Mouse (Mus musculus) urinary bladder, adult 2 months (tissue): Measurements from ENCODE around the gene Atp6v1g2. TPM values are rescaled to one million over a fixed set of nuclear protein-coding genes. Genes with fewer than 3 reads are reported as not detected.
A peak's percentile ranks its signal among the peaks of the same experiment; 100 is the strongest.

Source experiments
- DNase-seq: peaks from one replicate; pipeline ENCODE4 v3.0.0; 2022; ENCODE audit warnings: low spot score
- polyA plus RNA-seq: library from polyadenylated mRNA; depleted of rRNA; stranded (reverse); fragments of >200 nt; gene quantifications from 2 replicates; pipeline ENCODE4 v1.2.3, GENCODE M21; 2012

Atp6v1g2 gene
- polyA plus RNA-seq, 1 experiment: 14.5 TPM

GRCm38 (mm10) chr17:35236996-35237395 is 3.5 kb downstream of the Atp6v1g2 start:
- DNase-seq: no peak

- DNase-seq: no peak
These were observed 4.0 kb downstream of the Atp6v1g2 start for GRCm38 (mm10) chr17:35237504-35237903.

DNA sequence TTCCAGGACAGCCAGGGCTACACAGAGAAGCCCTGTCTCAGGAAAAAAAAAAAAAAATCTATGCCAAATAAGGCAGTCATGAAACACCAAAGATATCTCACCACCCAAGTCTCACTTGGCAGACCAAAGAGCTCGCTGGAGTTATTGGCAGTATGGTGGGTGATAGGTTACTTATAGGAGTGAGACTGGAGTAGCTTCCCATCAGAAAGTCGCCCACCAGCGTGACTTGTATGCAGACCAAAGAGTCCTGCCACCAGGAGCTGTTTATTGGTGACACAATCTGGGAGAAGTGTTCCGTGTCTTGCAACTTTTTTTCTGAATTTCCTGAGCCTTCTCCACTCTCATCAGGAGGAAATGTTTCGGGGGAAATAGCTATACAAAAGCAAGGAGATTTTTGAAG is 6.2 kb downstream of the Atp6v1g2 start:
- DNase-seq: no peak

- no peak for DNase-seq
These were observed 7.2 kb downstream of the Atp6v1g2 start for GRCm38 (mm10) chr17:35240384-35241304.

DNA sequence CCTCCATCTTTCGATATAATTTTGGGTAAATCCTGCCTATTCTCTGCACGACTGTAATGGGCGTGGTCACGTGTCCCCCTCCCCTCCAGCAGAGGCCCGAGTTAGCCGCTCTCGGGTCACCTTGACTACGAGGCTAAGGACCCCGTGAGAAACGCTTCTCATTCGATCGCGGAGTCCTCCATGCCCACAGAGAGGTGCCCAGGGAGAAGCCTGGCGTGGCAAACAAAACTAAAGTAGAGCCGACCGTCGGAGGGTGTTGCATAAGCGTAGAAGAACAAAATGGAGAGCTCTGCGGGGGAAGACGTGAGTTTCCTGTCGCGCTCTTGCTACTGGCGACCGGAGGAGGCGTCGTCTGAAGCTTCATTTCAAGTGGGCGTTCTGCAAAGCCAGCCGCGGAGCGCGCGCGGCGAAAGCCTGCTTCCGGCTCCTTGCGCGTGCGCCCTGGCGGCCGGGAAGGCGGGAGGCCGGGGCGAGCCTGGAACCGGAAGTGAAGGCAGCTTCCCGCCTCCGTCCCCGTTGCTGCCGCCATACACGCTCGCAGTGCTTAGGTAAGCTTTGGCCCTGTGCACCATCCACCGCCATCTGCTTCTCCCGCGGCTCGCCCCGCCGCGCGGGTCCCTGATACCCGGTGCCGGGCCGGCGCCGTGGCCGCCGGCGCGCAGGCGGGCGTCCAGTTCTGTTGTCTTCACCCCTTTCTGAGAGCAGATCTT is 8.0 kb downstream of the Atp6v1g2 start, which contains the start of gene Ddx39b:
Ddx39b (plus strand) TSS at position 442 of the 710 bp plus-strand sequence.
- peak; percentile 96 for DNase-seq

- no peak for DNase-seq
These were observed 8.8 kb downstream of the Atp6v1g2 start for GRCm38 (mm10) chr17:35242015-35242941.

DNA sequence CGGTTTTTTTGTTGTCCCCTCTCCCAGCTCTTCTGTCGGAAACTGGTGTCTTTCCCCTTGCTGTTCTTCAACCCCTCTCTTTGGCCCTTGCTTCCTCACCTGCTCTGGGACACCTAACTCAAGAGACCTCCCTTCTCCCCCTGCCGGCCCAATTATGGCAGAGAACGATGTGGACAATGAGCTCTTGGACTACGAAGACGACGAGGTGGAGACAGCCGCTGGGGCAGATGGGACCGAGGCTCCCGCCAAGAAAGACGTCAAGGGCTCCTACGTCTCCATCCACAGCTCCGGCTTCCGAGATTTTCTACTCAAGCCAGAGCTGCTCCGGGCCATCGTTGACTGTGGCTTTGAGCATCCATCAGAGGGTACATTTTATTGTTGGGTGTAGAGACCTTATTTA is 9.6 kb downstream of the Atp6v1g2 start:
- no peak for DNase-seq

DNA sequence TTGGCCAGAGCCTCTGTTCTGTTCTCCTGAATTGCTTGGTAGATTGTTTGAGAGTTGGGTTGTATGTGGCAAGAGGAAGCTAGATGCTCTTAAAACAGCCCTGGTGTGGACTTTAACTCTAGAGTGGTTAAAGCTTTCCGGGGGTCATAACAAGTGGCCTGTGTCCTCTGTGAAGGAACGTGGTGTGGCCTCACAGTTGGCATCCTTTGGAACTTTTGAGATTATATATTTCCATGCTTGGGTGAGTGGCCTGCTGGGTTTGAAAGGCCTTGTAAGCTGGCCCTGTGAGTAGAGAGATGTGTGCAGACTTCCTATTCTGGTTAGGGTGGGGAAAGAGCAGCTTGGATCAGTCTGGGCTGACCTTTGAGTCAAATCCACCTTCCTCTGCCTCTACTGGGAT is 11.5 kb downstream of the Atp6v1g2 start:
- DNase-seq: no peak

DNA sequence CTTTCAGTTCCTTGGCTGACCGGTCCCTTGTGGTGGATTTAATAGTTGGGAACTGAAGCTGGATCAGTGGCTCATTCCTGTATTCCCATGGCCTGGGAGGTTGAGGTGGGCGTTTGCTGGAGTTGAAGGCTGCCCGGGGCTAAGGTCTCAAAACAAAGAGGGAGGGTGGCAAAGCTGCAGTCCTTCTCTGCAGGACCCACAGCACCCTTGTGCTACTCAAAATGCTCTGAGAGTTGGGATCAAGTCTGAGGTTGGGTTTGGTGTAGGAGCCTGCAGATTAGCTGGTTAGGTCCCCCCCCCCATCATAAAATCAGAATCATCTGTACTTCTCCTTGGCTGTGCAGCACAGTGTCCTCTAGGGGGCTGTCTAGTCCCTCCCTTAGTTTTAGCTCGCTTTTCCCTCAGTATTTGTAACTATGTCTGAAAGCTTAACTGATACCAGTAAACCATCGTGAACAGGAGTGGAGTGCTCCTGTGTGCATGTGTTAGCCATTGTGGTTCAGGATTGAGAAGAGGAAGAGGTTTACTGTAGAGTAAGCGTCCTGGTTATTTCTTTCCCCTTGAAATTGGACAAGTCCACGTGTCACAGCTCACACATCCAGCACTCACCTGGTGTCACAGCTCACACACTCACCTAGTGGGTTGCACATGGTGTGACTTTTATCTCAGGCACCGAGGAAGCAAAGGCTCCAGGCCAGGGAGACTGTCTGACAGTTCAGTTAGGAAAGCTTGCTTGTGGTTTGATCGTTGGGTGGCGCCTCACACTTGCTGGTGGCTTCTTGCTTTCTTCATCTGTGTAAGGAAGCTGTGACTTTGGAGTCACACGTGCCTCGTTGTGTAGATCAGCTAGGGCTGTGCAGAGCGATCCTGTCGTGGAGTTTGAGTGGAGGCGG is 12.5 kb downstream of the Atp6v1g2 start:
- DNase-seq: no peak

DNA sequence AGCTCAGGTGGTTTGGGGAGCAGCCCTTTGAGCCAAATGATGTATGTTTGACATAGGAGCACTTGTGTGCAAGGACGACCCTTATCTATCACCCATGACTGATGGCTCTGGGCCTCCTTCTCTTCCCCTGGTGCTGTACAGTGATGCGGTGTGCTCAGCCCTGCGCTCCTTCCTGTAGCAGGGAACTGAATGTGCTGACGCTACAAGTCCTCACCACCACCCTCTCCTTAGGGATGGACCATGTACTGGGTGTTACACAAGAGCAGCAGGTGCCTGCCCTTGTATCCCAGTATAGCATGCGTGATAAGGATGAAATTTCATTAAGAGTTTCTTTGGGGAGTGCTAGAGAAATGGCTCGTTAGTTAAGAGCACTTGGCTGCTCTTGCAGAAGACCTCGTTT is 13.7 kb downstream of the Atp6v1g2 start:
- no peak for DNase-seq

GRCm38 (mm10) chr17:35248986-35249385 is 15.5 kb downstream of the Atp6v1g2 start:
- no peak for DNase-seq

GRCm38 (mm10) chr17:35249451-35250197 is 16.2 kb downstream of the Atp6v1g2 start:
- no peak for DNase-seq

GRCm38 (mm10) chr17:35250348-35251120 is 17.1 kb downstream of the Atp6v1g2 start:
- DNase-seq: no peak

DNA sequence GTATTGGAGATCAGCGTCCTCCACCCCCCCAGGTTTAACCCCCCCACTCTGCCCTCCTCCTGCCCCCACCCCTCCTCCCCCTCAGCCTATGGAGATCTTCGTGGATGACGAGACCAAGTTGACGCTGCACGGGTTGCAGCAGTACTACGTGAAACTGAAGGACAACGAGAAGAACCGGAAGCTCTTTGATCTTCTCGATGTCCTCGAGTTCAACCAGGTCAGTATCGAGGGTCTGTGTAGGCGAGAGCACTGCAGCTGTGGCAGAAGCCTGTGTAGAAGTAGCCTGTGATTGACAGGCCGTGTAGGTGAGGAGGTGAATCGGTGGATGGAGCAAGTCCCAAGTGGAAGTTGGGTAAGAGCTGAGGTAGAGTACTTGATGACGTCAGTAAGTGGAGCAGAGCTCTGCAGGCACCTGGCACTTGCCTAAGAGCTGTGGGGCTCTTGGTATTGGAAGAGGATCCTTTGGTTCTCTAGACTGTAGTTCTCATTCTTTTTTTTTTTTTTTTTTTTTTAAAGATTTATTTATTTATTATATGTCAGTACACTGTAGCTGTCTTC is 17.8 kb downstream of the Atp6v1g2 start:
- no peak for DNase-seq

GRCm38 (mm10) chr17:35251981-35252380 is 18.5 kb downstream of the Atp6v1g2 start:
- no peak for DNase-seq

- DNase-seq: no peak
These were observed 19.3 kb downstream of the Atp6v1g2 start for GRCm38 (mm10) chr17:35252619-35253292.

- DNase-seq: no peak
These were observed 20.0 kb downstream of the Atp6v1g2 start for GRCm38 (mm10) chr17:35253293-35254093.
